Mouse (Mus musculus) lung, postnatal 0 days (tissue): ENCODE data around the gene Cabp4.

Experiments
- CTCF ChIP-seq: IDR thresholded peaks from 2 replicates; pipeline ENCODE4 v1.5.1; 2016; ENCODE audit warnings: antibody characterized with exemption, mild to moderate bottlenecking
- EP300 ChIP-seq: IDR thresholded peaks from 2 replicates; pipeline ENCODE4 v1.6.1; 2016; ENCODE audit warnings: antibody characterized with exemption, mild to moderate bottlenecking, control low read depth

GRCm38 (mm10) chr19:4164100-4164499 is 20.3 kb upstream of the Cabp4 start:
- TF ChIP-seq EP300 = no peak
- TF ChIP-seq CTCF = no peak
